Mouse (Mus musculus): ENCODE measurements around the gene Pla2g4e. TPM values are rescaled to one million over a fixed set of nuclear protein-coding genes. Genes with fewer than 3 reads are reported as not detected.
A peak's percentile ranks its signal among the peaks of the same experiment; 100 is the strongest.

Pla2g4e gene
- total RNA-seq, 1 experiment: 1.1 TPM

- in situ Hi-C loops (cut with MboI; ENCODE audit: low sequenced_read_pairs in 2 of 2, unreplicated experiment in 2 of 2): loop anchor here (10.0 to 25.0 kb wide), 2 partner anchors 94 to 106 kb away; no protein-coding TSS in a partner anchor
- no peak for DNase-seq (ENCODE audit: low read depth, low spot score)
- no peaks in the 10 kb centered on the region for H3K9me3 ChIP-seq (ENCODE audit: control insufficient read depth, insufficient read depth, low read depth, low read length)
- no peaks in the 10 kb centered on the region for H3K36me3 ChIP-seq (ENCODE audit: control insufficient read depth, insufficient read depth, low read length, poor library complexity, severe bottlenecking)
- no peak for TF ChIP-seq ZNF384 (IDR thresholded peaks at IDR 0.05; ENCODE audit: low read depth, low read length)
- no peak for TF ChIP-seq CHD2 (IDR thresholded peaks at IDR 0.05; ENCODE audit: low read depth, low read length)
- TF ChIP-seq HCFC1 (IDR thresholded peaks at IDR 0.05; ENCODE audit: borderline replicate concordance, insufficient read depth, low read length): no peak
- TF ChIP-seq ZC3H11A (IDR thresholded peaks at IDR 0.05; ENCODE audit: borderline replicate concordance, low read depth, low read length): no peak
- H3K4me3 ChIP-seq (ENCODE audit: insufficient read depth in 1 of 2, low read depth in 1 of 2, low read length in 2 of 2, poor library complexity in 1 of 2, severe bottlenecking in 1 of 2): no peak overlapping the region
- 0 out of 4 replicates have a peak, but pooled peaks cover 0 to 3% of the 10 kb centered on the region in 2 experiments for H3K4me1 ChIP-seq (ENCODE audit: control insufficient read depth in 2 of 2, insufficient read depth in 2 of 2, low read length in 2 of 2, poor library complexity in 1 of 2)
- H3K27ac ChIP-seq (ENCODE audit: insufficient read depth, low read depth, low read length, poor library complexity, severe bottlenecking): no peak overlapping the region
- no peak overlapping the region for H3K9ac ChIP-seq (ENCODE audit: insufficient read depth, low read depth, low read length, poor library complexity, severe bottlenecking)
Measured at GRCm38 (mm10) chr2:120281221-120281620, 36.1 kb upstream of the Pla2g4e start.

- 0 out of 4 replicates have a peak, but pooled peaks cover 0 to 3% of the 10 kb centered on the region in 2 experiments for H3K4me1 ChIP-seq (ENCODE audit: control insufficient read depth in 2 of 2, insufficient read depth in 2 of 2, low read length in 2 of 2, poor library complexity in 1 of 2)
- peak; percentile 31 for DNase-seq (ENCODE audit: low read depth, low spot score)
- no peak overlapping the region for H3K27ac ChIP-seq (ENCODE audit: insufficient read depth, low read depth, low read length, poor library complexity, severe bottlenecking)
- H3K36me3 ChIP-seq (ENCODE audit: control insufficient read depth, insufficient read depth, low read length, poor library complexity, severe bottlenecking): no peaks in the 10 kb centered on the region
- H3K9ac ChIP-seq (ENCODE audit: insufficient read depth, low read depth, low read length, poor library complexity, severe bottlenecking): no peak overlapping the region
- H3K9me3 ChIP-seq (ENCODE audit: control insufficient read depth, insufficient read depth, low read depth, low read length): no peaks in the 10 kb centered on the region
- in situ Hi-C loops (cut with MboI; ENCODE audit: low sequenced_read_pairs in 2 of 2, unreplicated experiment in 2 of 2): loop anchor here (5.0 to 25.0 kb wide), 3 partner anchors 88 to 105 kb away; no protein-coding TSS in a partner anchor
- TF ChIP-seq MAFK (IDR thresholded peaks at IDR 0.05; ENCODE audit: insufficient read depth, low read depth, low read length) (no peak), ZC3H11A (IDR thresholded peaks at IDR 0.05; ENCODE audit: borderline replicate concordance, low read depth, low read length) (peak; percentile 20; the same call in 1 of the 2 replicates)
- no peak overlapping the region for H3K4me3 ChIP-seq (ENCODE audit: insufficient read depth in 1 of 2, low read depth in 1 of 2, low read length in 2 of 2, poor library complexity in 1 of 2, severe bottlenecking in 1 of 2)
Measured at GRCm38 (mm10) chr2:120279961-120280360, 34.8 kb upstream of the Pla2g4e start.

- H3K27ac ChIP-seq (ENCODE audit: insufficient read depth, low read depth, low read length, poor library complexity, severe bottlenecking): no peak overlapping the region
- H3K36me3 ChIP-seq (ENCODE audit: control insufficient read depth, insufficient read depth, low read length, poor library complexity, severe bottlenecking): no peaks in the 10 kb centered on the region
- H3K9ac ChIP-seq (ENCODE audit: insufficient read depth, low read depth, low read length, poor library complexity, severe bottlenecking): no peak overlapping the region
- in situ Hi-C loops (cut with MboI; ENCODE audit: low sequenced_read_pairs in 2 of 2, unreplicated experiment in 2 of 2): loop anchor here (5.0 to 25.0 kb wide), 2 partner anchors 85 to 90 kb away; no protein-coding TSS in a partner anchor
- no peak for TF ChIP-seq ZNF384 (IDR thresholded peaks at IDR 0.05; ENCODE audit: low read depth, low read length)
- no peak for DNase-seq (ENCODE audit: low read depth, low spot score)
- H3K4me3 ChIP-seq (ENCODE audit: insufficient read depth in 1 of 2, low read depth in 1 of 2, low read length in 2 of 2, poor library complexity in 1 of 2, severe bottlenecking in 1 of 2): no peak overlapping the region
- H3K4me1 ChIP-seq (ENCODE audit: control insufficient read depth in 2 of 2, insufficient read depth in 2 of 2, low read length in 2 of 2, poor library complexity in 1 of 2): 0 out of 4 replicates have a peak, but pooled peaks cover 0 to 3% of the 10 kb centered on the region in 2 experiments
- H3K9me3 ChIP-seq (ENCODE audit: control insufficient read depth, insufficient read depth, low read depth, low read length): no peaks in the 10 kb centered on the region
Measured at GRCm38 (mm10) chr2:120276951-120277350, 31.8 kb upstream of the Pla2g4e start.

GRCm38 (mm10) chr2:120268635-120269034 lies 23.5 kb upstream of the Pla2g4e start:
- peak; percentile 54 for DNase-seq (ENCODE audit: low read depth, low spot score)
- peaks cover 0 to 9% of the 10 kb centered on the region in 2 experiments; a peak in 2 of 4 replicates for H3K4me1 ChIP-seq (ENCODE audit: control insufficient read depth in 2 of 2, insufficient read depth in 2 of 2, low read length in 2 of 2, poor library complexity in 1 of 2)
- H3K27ac ChIP-seq (ENCODE audit: insufficient read depth, low read depth, low read length, poor library complexity, severe bottlenecking): no peak overlapping the region
- TF ChIP-seq MAFK (IDR thresholded peaks at IDR 0.05; ENCODE audit: insufficient read depth, low read depth, low read length) (no peak), ZC3H11A (IDR thresholded peaks at IDR 0.05; ENCODE audit: borderline replicate concordance, low read depth, low read length) (no peak), HCFC1 (IDR thresholded peaks at IDR 0.05; ENCODE audit: borderline replicate concordance, insufficient read depth, low read length) (0 out of 2 replicates have a peak, but pooled peaks have one; percentile 18), CHD2 (IDR thresholded peaks at IDR 0.05; ENCODE audit: low read depth, low read length) (0 out of 2 replicates have a peak, but pooled peaks have one; percentile 31)
- H3K9ac ChIP-seq (ENCODE audit: insufficient read depth, low read depth, low read length, poor library complexity, severe bottlenecking): no peak overlapping the region
- no peaks in the 10 kb centered on the region for H3K36me3 ChIP-seq (ENCODE audit: control insufficient read depth, insufficient read depth, low read length, poor library complexity, severe bottlenecking)
- H3K4me3 ChIP-seq (ENCODE audit: insufficient read depth in 1 of 2, low read depth in 1 of 2, low read length in 2 of 2, poor library complexity in 1 of 2, severe bottlenecking in 1 of 2): peak overlapping the region in 1 of 2 experiments; percentile 52; a peak in 2 of 4 replicates
- H3K9me3 ChIP-seq (ENCODE audit: control insufficient read depth, insufficient read depth, low read depth, low read length): no peaks in the 10 kb centered on the region
- in situ Hi-C loops (cut with MboI; ENCODE audit: low sequenced_read_pairs in 2 of 2, unreplicated experiment in 2 of 2): no loop called here

- in situ Hi-C loops (cut with MboI; ENCODE audit: low sequenced_read_pairs in 2 of 2, unreplicated experiment in 2 of 2): no loop called here
- H3K9me3 ChIP-seq (ENCODE audit: control insufficient read depth, insufficient read depth, low read depth, low read length): no peaks in the 10 kb centered on the region
- H3K36me3 ChIP-seq (ENCODE audit: control insufficient read depth, insufficient read depth, low read length, poor library complexity, severe bottlenecking): no peaks in the 10 kb centered on the region
- DNase-seq (ENCODE audit: low read depth, low spot score): no peak
- H3K4me3 ChIP-seq (ENCODE audit: insufficient read depth in 1 of 2, low read depth in 1 of 2, low read length in 2 of 2, poor library complexity in 1 of 2, severe bottlenecking in 1 of 2): no peak overlapping the region
- H3K4me1 ChIP-seq (ENCODE audit: control insufficient read depth in 2 of 2, insufficient read depth in 2 of 2, low read length in 2 of 2, poor library complexity in 1 of 2): peaks cover 3 to 9% of the 10 kb centered on the region in 2 experiments; a peak in 2 of 4 replicates
- no peak overlapping the region for H3K27ac ChIP-seq (ENCODE audit: insufficient read depth, low read depth, low read length, poor library complexity, severe bottlenecking)
- no peak for TF ChIP-seq CHD2 (IDR thresholded peaks at IDR 0.05; ENCODE audit: low read depth, low read length)
- H3K9ac ChIP-seq (ENCODE audit: insufficient read depth, low read depth, low read length, poor library complexity, severe bottlenecking): no peak overlapping the region
Measured at GRCm38 (mm10) chr2:120265523-120265922, 20.4 kb upstream of the Pla2g4e start.
